Mouse (Mus musculus): Measurements from ENCODE around the gene Gm10518.

Gm10518 gene

DNA sequence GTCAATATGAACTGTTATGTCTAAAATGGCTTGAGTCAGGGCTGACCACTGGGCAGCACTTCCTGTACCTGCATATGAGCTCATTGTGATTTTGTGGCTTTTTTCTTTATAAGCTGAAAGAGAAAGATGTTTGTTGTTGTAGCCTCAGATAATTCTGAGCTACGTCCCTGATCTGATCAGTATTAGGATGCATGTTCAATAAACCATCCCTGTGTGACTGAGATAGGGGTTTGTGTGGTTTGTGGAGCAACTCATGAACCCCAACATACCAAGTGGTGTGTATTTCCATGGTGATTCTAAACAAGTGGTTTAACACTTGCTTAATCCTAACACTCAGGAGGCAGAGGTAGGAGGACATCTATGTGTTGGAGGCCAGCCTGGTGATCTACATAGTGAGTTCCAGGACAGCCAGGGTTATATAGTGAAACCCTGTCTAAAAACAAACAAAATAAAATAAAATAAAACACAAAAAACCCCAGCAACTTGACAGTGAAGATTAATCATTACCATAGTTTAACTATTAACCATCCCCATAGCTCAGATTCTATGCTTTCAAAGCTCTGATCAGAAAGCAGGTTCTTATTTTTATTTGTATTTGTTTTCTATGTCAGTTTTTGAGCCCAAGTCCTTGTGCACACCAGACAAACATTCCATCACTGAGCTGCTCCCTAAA is 32.7 kb downstream of the Gm10518 start:
- DNase-seq = no peak

DNA sequence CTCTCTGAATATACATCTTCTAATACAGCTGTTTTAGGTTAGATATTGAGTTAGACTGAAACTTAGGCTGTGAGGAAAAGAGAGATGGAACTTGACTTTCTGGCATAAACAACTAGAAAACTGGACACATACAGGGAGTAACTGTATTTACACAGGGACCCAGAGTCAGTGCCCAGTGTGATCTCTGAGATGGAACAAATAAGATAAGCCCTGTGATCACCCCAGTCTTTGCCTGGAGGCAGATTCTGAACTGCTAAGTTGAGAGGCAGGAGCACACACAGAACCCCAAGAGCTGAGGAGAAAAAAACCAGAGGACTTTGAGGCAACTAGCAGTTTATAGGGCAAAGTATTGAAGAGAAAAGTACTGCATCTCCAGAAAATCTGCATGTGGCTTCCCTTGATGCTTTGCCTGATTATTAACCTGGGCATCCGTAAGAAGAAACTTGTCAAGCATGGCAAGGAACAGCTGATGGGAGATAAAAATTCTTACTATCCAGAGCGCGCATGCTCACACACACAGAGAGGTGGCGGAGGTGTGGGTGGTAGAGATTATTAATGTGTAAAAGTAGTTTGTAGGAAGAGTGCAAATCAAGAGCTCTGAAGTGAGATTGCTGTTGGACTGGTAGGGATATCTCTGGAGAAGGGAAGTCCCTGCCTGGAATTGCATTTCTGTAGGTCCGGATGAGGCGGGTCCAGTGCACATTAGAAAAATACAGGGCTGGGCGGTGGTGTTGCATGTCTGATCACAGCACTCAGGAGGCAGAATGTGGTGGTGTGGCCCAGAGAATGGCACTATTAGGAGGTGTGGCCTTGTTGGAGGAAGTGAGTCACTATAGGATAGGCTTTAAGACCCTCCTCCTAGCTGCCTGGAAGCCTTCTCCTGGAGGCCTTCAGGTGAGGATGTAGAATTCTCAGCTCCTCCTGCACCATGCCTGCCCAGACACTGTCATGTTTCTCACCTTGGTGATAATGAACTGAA is 33.5 kb downstream of the Gm10518 start:
- DNase-seq = no peak

DNA sequence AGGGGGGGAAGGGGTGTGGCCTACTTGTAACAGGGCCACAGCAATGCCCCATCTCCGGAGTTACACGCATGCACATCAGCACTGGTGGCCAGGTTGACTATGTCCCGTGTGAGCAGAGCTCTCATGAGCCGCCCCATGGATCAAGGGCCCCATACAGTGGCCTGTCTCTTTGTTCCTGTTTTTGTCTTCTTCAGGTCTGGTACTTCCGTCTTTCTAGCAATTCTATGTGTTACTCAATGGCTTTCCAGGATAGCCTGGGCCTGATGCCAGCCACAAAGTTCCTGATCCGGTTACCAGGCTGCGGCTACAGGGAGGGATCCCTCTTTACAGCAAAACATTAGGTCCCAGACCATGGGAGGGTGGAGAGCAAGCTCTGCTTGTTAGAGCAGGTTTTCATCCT is 39.4 kb downstream of the Gm10518 start:
- DNase-seq = no peak

DNA sequence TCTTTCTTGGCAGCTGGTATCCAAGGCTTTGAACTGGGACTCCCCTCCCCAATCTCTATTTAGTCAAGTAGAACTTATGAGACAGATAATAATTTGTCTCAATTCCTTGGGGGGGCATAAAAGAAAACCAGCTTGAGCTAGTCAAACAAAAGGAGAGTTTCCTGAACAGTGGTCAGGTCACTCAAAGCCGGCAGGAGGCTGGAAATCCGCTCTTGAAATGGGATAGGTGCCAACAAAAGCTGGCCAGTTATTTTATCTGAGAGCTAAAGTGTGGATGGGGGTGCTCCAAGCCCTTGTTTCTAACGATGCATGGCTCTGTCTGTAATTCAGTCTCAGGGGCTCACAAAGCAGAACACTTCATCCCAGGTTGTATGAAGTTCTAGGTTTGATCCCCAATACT is 40.8 kb downstream of the Gm10518 start:
- DNase-seq = no peak

DNA sequence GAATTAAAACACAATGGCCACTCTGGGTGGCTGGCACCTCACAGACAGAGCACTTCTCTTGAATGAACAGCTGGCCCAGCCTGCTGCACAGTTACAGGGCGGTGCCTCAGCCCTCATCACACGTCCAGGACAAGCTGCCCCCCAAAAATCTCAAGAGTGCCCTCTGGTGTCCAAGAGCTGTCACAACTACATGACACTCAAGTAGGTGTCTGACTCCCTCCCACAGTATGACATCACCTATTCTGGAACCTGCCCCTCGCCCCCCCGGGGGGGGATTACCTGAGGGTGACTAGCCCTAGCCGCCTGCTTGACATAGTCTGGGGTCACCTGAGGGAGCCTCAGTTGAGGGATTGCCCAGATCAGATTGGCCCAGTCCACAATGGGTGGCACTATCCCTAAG is 41.7 kb downstream of the Gm10518 start:
- DNase-seq = peak; percentile 69

DNA sequence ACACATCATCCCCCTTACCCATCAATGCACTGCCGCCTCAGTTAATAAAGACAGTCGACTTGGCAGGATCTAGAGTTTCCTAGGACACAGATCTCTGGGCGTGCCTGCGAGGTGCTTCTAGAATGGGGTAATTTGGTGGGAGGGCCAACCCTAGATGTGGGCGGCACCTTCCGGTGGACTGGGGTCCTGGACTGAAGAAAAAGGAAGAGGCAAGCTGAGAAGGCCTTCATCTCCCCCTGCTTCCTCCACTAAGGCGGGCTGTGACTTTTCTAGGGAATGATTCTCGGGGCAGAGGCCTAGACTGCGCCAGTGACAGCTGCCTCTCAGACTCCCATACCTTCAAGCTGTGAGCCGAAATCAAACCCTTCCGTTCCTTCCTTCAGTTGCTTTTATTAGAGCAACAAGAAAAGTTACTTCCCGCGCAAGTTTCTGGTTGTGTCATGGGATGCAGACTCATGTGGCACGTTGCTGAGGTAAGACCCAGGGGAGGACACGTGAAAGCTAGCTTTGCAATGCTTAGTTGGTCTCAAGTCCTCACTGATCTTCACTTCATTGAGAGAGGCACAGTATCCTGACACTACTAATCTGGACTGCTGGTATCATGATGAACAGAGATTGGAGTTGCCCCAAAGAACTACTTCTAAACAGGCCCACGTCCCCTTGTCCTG is 42.8 kb downstream of the Gm10518 start:
- no peak for DNase-seq

DNA sequence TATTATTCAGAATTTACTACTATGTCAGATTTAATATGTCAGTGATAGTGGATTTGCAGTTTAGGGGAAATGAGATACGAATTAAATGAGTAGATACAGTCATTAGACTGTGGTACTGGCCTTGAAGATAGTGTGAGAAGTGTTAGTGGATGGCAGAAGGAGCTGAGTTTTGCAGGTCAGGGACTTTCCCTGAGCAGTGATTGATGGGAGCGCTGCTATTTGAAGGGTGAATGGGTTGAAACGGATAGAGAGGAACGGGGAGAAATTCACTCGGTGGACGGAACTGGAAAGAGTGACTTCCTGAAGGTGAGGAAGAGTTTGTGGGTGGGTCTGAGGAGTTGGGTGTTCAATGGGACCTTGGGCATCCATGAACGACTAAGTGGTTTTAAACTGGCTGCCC is 44.0 kb downstream of the Gm10518 start:
- no peak for DNase-seq

DNA sequence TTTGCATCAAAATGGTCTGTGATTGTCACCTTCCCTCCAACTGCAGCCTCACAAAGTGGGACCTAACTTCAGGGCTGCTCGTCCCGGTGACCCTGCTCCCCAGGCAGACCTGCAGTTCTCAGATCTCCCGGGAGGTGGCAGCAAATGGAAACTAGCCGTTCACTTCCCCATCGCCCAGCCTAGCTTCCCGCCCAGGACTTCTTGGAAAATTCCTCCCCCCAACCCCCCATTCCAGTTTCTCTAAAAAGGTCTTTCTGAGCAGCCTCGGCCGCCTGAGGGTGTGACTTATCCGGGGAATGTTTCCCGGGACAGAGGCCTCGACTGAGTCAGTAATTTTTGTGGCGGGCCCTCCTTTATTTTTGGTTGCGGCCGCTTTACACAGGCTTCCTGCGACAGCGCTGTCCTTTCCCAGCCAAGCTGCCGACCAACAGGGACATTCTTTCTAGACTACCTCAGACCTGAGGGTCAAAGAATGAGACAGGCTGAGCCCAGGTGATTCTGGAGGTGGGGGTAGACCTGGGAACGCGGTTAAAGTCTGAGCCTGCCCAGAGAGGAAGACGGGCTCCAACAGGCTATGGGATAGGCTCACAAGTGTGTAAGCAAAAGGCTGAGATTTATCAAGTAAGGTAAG is 44.7 kb downstream of the Gm10518 start:
- DNase-seq = peak; percentile 66 to 79

DNA sequence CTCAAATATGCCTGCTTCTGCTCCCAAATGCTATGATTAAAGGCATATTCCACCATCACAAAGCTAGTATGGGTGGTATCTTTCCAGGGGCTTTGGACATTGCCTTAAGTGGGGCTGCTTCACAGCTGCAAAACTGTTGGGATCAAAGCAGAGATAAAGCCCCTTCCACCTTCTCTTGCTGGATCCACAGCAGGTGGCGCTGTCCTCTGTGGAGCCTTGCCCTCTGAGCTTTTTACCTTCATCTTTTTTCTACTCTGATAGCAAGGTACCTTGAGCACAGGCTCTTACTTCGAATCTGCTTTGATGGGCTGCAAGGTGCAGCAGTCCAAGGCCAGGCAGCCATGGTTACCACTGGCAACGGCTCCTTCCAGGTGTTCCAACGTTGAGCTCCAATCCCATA is 50.2 kb downstream of the Gm10518 start:
- peak in 1 of 2 experiments; percentile 15 for DNase-seq
